Mouse (Mus musculus) ES-E14 (cell line): ENCODE data around the gene Per3.

ENCODE experiments used
- HCFC1 ChIP-seq: IDR thresholded peaks from 2 replicates; pipeline ENCODE4 v1.6.1; 2012; ENCODE audit warnings: low read length, inconsistent platforms, borderline replicate concordance; ENCODE audit not compliant: insufficient read depth
- MAFK ChIP-seq: IDR thresholded peaks from 2 replicates; pipeline ENCODE4 v1.6.1; 2014; ENCODE audit warnings: mild to moderate bottlenecking, low read depth, low read length, inconsistent platforms; ENCODE audit not compliant: insufficient read depth
- ZC3H11A ChIP-seq: IDR thresholded peaks from 2 replicates; pipeline ENCODE4 v1.6.1; 2012; ENCODE audit warnings: low read depth, mild to moderate bottlenecking, inconsistent platforms, low read length, borderline replicate concordance
- ZNF384 ChIP-seq: IDR thresholded peaks from 2 replicates; pipeline ENCODE4 v1.6.1; 2012; ENCODE audit warnings: low read depth, low read length, inconsistent platforms

- TF ChIP-seq HCFC1: no peak
- TF ChIP-seq ZC3H11A: no peak
- TF ChIP-seq ZNF384: no peak
- TF ChIP-seq MAFK: no peak
Observed at GRCm38 (mm10) chr4:151068751-151069150, 24.3 kb upstream of the Per3 start.
